Mouse (Mus musculus): Measurements from ENCODE around the gene Acp2. TPM values are rescaled to one million over a fixed set of nuclear protein-coding genes. Genes with fewer than 3 reads are reported as not detected.

Acp2 gene
- polyA plus RNA-seq, 1 experiment from 2014 or later: 25.7 TPM

Other genes with a start within 250 kb of the Acp2 start
- gene Rapsn, start 167.3 kb upstream of the Acp2 start, polyA plus RNA-seq (2015; fragmentation: Nextera tagmentation; extraction: Ambion mirVana): 16.2 and 30.5 TPM in 2 replicates
- gene Psmc3, start 148.9 kb upstream of the Acp2 start, polyA plus RNA-seq (2015; fragmentation: Nextera tagmentation; extraction: Ambion mirVana): 248 and 294 TPM in 2 replicates
- gene Slc39a13, start 132.5 kb upstream of the Acp2 start, polyA plus RNA-seq (2015; fragmentation: Nextera tagmentation; extraction: Ambion mirVana): 88.8 and 89.4 TPM in 2 replicates
- gene Spi1, start 120.5 kb upstream of the Acp2 start, polyA plus RNA-seq (2015; fragmentation: Nextera tagmentation; extraction: Ambion mirVana): 9.4 and 12.6 TPM in 2 replicates
- 0.09 and 0.34 TPM in 2 replicates for gene Mybpc3, start 84.7 kb upstream of the Acp2 start, polyA plus RNA-seq (2015; fragmentation: Nextera tagmentation; extraction: Ambion mirVana)
- 10.2 and 12.2 TPM in 2 replicates for gene Madd, start 19.0 kb upstream of the Acp2 start, polyA plus RNA-seq (2015; fragmentation: Nextera tagmentation; extraction: Ambion mirVana)
- 2.2 and 2.4 TPM in 2 replicates for gene Nr1h3, start 51 bp upstream of the Acp2 start, polyA plus RNA-seq (2015; fragmentation: Nextera tagmentation; extraction: Ambion mirVana)
- 20.0 and 22.1 TPM in 2 replicates for gene Ddb2, start 34.1 kb downstream of the Acp2 start, polyA plus RNA-seq (2015; fragmentation: Nextera tagmentation; extraction: Ambion mirVana)
- gene Pacsin3, start 53.1 kb downstream of the Acp2 start, polyA plus RNA-seq (2015; fragmentation: Nextera tagmentation; extraction: Ambion mirVana): 58.1 and 93.7 TPM in 2 replicates
- gene Arfgap2, start 62.1 kb downstream of the Acp2 start, polyA plus RNA-seq (2015; fragmentation: Nextera tagmentation; extraction: Ambion mirVana): 82.9 and 83.1 TPM in 2 replicates
- 51.6 and 54.1 TPM in 2 replicates for gene 1110051M20Rik, start 241.8 kb downstream of the Acp2 start, polyA plus RNA-seq (2015; fragmentation: Nextera tagmentation; extraction: Ambion mirVana)

All from limb, embryonic 15.5 days (tissue).